Mouse (Mus musculus) CH12.LX (cell line): Measurements from ENCODE around the gene Brd2. TPM values are rescaled to one million over a fixed set of nuclear protein-coding genes. Genes with fewer than 3 reads are reported as not detected.

ENCODE experiments used
- DNase-seq: peaks from one replicate; pipeline ENCODE4 v3.0.0-alpha.2; 2013; ENCODE audit errors: extremely low read depth
- H3K27ac ChIP-seq: 2 replicates; pipeline ENCODE4 v1.5.1; 2012; ENCODE audit warnings: low read depth, mild to moderate bottlenecking, control low read depth, moderate library complexity; ENCODE audit not compliant: insufficient read depth
- H3K27me3 ChIP-seq: replicated peaks from 2 replicates; pipeline ENCODE3; 2012; ENCODE audit warnings: inconsistent platforms
- H3K36me3 ChIP-seq, 2 experiments: replicated peaks in 1 of 2; 2 replicates each; pipeline versions ENCODE3 to v1.6.1; 2012; ENCODE audit warnings: inconsistent platforms in 1 of 2, low read length in 1 of 2, mild to moderate bottlenecking in 1 of 2, mixed read lengths in 1 of 2, moderate library complexity in 1 of 2; ENCODE audit not compliant: control insufficient read depth in 1 of 2, insufficient read depth in 1 of 2
- H3K4me1 ChIP-seq, 2 experiments: 2 replicates each; pipeline ENCODE4 v1.6.1; 2012; ENCODE audit warnings: inconsistent platforms in 1 of 2, moderate library complexity in 1 of 2; ENCODE audit not compliant: insufficient read depth in 2 of 2, control insufficient read depth in 1 of 2
- H3K4me2 ChIP-seq: 2 replicates; pipeline ENCODE4 v1.6.1; 2012; ENCODE audit warnings: low read depth, mild to moderate bottlenecking, control low read depth; ENCODE audit not compliant: poor library complexity, insufficient read depth, severe bottlenecking
- H3K4me3 ChIP-seq, 3 experiments: fragments of 150-350 bp in 1 of 3; sonication (generic) in 1 of 3; replicated peaks in 1 of 3; 2 replicates each; pipeline versions ENCODE3 to v1.5.1; 2011 to 2012; ENCODE audit warnings: low read depth in 2 of 3, low read length in 2 of 3, mild to moderate bottlenecking in 2 of 3, moderate library complexity in 2 of 3, control low read depth in 1 of 3, improper control_type of control experiment in 1 of 3, inconsistent platforms in 1 of 3, mixed read lengths in 1 of 3; ENCODE audit not compliant: poor library complexity in 1 of 3
- H3K79me2 ChIP-seq: replicated peaks from 2 replicates; pipeline ENCODE4 v1.6.1; 2012; ENCODE audit warnings: mild to moderate bottlenecking, moderate library complexity; ENCODE audit not compliant: control insufficient read depth, poor library complexity, insufficient read depth, severe bottlenecking; ENCODE audit errors: extremely low read depth
- H3K9ac ChIP-seq: 2 replicates; pipeline ENCODE4 v1.6.1; 2012; ENCODE audit warnings: low read depth, mild to moderate bottlenecking, control low read depth, moderate library complexity; ENCODE audit not compliant: insufficient read depth
- H3K9me3 ChIP-seq: replicated peaks from 2 replicates; pipeline ENCODE3; 2012; ENCODE audit warnings: low read length, inconsistent platforms, mixed read lengths
- CHD2 ChIP-seq: IDR thresholded peaks from 2 replicates; pipeline ENCODE4 v1.6.1; 2011; ENCODE audit warnings: low read length, improper control_type of control experiment
- E2F4 ChIP-seq: IDR thresholded peaks from 2 replicates; pipeline ENCODE4 v1.6.1; 2011; ENCODE audit warnings: low read depth, low read length, improper control_type of control experiment; ENCODE audit not compliant: insufficient replicate concordance
- JUN ChIP-seq: IDR thresholded peaks from 2 replicates; pipeline ENCODE4 v1.6.1; 2011; ENCODE audit warnings: low read depth, mild to moderate bottlenecking, low read length, improper control_type of control experiment, moderate library complexity; ENCODE audit not compliant: insufficient read depth
- JUND ChIP-seq: conservative IDR thresholded peaks from 2 replicates; pipeline ENCODE4 v1.6.1; 2011; ENCODE audit warnings: low read depth, low read length, improper control_type of control experiment
- MAX ChIP-seq: IDR thresholded peaks from 2 replicates; pipeline ENCODE4 v1.6.1; 2011; ENCODE audit warnings: low read length, improper control_type of control experiment
- MEF2A ChIP-seq: IDR thresholded peaks from 2 replicates; pipeline ENCODE4 v1.6.1; 2014; ENCODE audit warnings: low read depth, mild to moderate bottlenecking, inconsistent platforms, low read length, improper control_type of control experiment, borderline replicate concordance
- PAX5 ChIP-seq: IDR thresholded peaks from 2 replicates; pipeline ENCODE4 v1.6.1; 2012; ENCODE audit warnings: low read length, inconsistent platforms, mixed read lengths
- UBTF ChIP-seq: IDR thresholded peaks from 2 replicates; pipeline ENCODE4 v1.6.1; 2012; ENCODE audit warnings: low read depth, mild to moderate bottlenecking, inconsistent platforms, low read length, improper control_type of control experiment, moderate library complexity
- USF2 ChIP-seq: conservative IDR thresholded peaks from 2 replicates; pipeline ENCODE4 v1.6.1; 2011; ENCODE audit warnings: low read depth, low read length, improper control_type of control experiment
- ZKSCAN1 ChIP-seq: IDR thresholded peaks from 2 replicates; pipeline ENCODE4 v1.6.1; 2012; ENCODE audit warnings: low read depth, inconsistent platforms, low read length, improper control_type of control experiment, borderline replicate concordance
- dilution Hi-C: fragments of 300-500 bp; cut with MboI; formaldehyde crosslinking; loops from 2 replicates; pipeline ENCODE4 v1.14.3; 2020; ENCODE audit warnings: low sequenced_read_pairs; ENCODE audit not compliant: extremely low pct_unique_long_range_greater_than_20kb, extremely low pct_ligation_motif_present
- in situ Hi-C: fragments of 300-500 bp; cut with MboI; formaldehyde crosslinking; loops from 3 replicates; pipeline ENCODE4 v1.14.3; 2019; ENCODE audit warnings: low sequenced_read_pairs, low pct_ligation_motif_present, low pct_unique_long_range_greater_than_20kb, mixed read lengths
- polyA plus RNA-seq: library from polyadenylated mRNA; unstranded; fragments of >175 nt; gene quantifications from 2 replicates; pipeline ENCODE4 v1.2.1, GENCODE M21; 2012; ENCODE audit warnings: low read depth; ENCODE audit not compliant: insufficient read length
- total RNA-seq, 2 experiments: library from RNA; depleted of rRNA; stranded (reverse); fragments of 300-350 nt in 1 of 2; fragments of >200 nt in 1 of 2; gene quantifications; 2 replicates each; pipeline ENCODE4 v1.2.3; 2012 to 2014

Gene Brd2
- total and polyA plus RNA-seq, 3 experiments = 101 to 247 (median 141) TPM

GRCm38 (mm10) chr17:34087386-34087785, 35.0 kb downstream of the Brd2 start:
- Histone ChIP-seq H3K36me3 (no peaks in the 10 kb centered on the region), H3K79me2 (no peaks in the 10 kb centered on the region), H3K4me1 (peaks cover 12 to 24% of the 10 kb centered on the region in 2 experiments), H3K9ac (no peak overlapping the region), H3K9me3 (no peaks in the 10 kb centered on the region), H3K4me2 (no peak overlapping the region), H3K27me3 (no peaks in the 10 kb centered on the region), H3K27ac (no peak overlapping the region), H3K4me3 (no peak overlapping the region)
- in situ Hi-C loops = no loop called here
- dilution Hi-C loops = no loop called here
- no peak for DNase-seq
- TF ChIP-seq E2F4 (no peak), USF2 (no peak), JUND (no peak), MEF2A (no peak), ZKSCAN1 (no peak)

DNA sequence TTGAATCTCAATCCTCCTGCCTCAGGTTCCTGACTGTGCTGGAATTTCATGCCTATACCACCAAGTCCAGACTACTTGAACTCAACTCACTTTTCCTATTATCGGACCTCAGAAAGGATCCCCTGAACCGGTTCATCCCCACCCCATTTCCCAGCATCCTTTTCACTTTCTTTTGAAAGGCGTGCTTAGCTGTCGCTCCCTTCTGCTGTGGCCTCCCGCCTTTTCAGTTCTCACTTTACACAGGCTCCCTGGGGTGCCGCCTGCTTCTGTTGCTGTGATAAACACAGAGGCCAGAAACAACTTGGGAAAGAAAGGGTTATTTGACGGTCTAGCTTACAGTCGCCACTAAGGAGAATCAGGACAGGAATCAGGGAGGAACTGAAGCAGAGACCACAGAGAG, 39.3 kb downstream of the Brd2 start:
- Histone ChIP-seq H3K9ac (no peak overlapping the region), H3K4me3 (no peak overlapping the region), H3K36me3 (no peaks in the 10 kb centered on the region), H3K4me2 (no peak overlapping the region), H3K9me3 (peaks cover 2% of the 10 kb centered on the region), H3K79me2 (no peaks in the 10 kb centered on the region), H3K4me1 (peaks cover 10 to 24% of the 10 kb centered on the region in 2 experiments), H3K27ac (no peak overlapping the region), H3K27me3 (no peaks in the 10 kb centered on the region)
- in situ Hi-C loops (no loop called here), dilution Hi-C loops (no loop called here)
- no peak for DNase-seq
- TF ChIP-seq UBTF (no peak), JUN (no peak), MAX (peak; percentile 62), JUND (no peak), MEF2A (no peak), PAX5 (no peak)

DNA sequence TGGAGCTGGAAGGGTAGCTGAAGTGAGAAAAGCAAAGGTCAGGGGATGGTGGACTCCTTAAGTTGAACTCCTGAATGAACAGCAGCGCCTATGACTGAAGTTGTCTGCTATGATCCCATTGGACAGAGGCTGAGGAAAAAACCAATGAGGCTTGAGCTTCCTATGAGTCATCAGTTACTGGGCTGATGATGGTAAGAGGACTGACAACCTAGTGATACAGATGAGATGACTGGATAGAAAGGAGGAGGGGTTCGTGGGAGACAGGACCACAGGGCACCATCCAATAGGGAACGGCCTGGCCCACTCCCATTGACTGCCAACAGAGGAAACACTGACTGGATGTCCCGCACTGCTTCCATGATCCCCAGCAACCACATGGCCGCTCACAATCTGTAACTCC, 42.8 kb downstream of the Brd2 start:
- Histone ChIP-seq H3K4me2 (0 out of 2 replicates have a peak overlapping the region, but pooled peaks have one; percentile 5), H3K79me2 (no peaks in the 10 kb centered on the region)
- peak; percentile 81 for DNase-seq
- TF ChIP-seq MEF2A = no peak
- TF ChIP-seq CHD2 = peak; percentile 97
- no peak for TF ChIP-seq UBTF
- TF ChIP-seq, all 38 proteins: peak for 1
- Histone ChIP-seq H3K4me1 (peaks cover 3 to 22% of the 10 kb centered on the region in 2 experiments; a peak in 3 of 4 replicates), H3K4me3 (peak overlapping the region in 2 of 3 experiments; percentile 11 to 23), H3K9me3 (peaks cover 2% of the 10 kb centered on the region), H3K9ac (no peak overlapping the region), H3K27me3 (peaks cover 4% of the 10 kb centered on the region), H3K36me3 (no peaks in the 10 kb centered on the region), H3K27ac (no peak overlapping the region)
- in situ Hi-C loops (no loop called here), dilution Hi-C loops (no loop called here)
